Mouse (Mus musculus) liver, embryonic 14.5 days (tissue): ENCODE results near the gene Gm11569. TPM values are rescaled to one million over a fixed set of nuclear protein-coding genes. Genes with fewer than 3 reads are reported as not detected.
"Not testable (repeated sequence)": the region's sequence is repeated elsewhere in the genome, so short reads cannot be mapped to it uniquely, and the experiment has no call there.

Source experiments
- ATAC-seq: fragments of 200-750 bp; cut with Nextera tagmentation; 2 replicates; pipeline ENCODE4 v1.8.0; 2017; ENCODE audit warnings: moderate number of reproducible peaks, mild to moderate bottlenecking, moderate library complexity; ENCODE audit not compliant: insufficient read depth
- DNase-seq, 3 experiments: peaks; one replicate each; pipeline ENCODE4 v3.0.0-alpha.2; 2012 to 2013; ENCODE audit warnings: low read depth in 3 of 3, low spot score in 3 of 3
- H3K27ac ChIP-seq: fragments of 300-500 bp; sonication (generic); 2 replicates; pipeline ENCODE4 v1.5.1; 2014; ENCODE audit warnings: moderate library complexity, mild to moderate bottlenecking, control low read depth, inconsistent platforms
- H3K27me3 ChIP-seq: fragments of 300-500 bp; sonication (generic); 2 replicates; pipeline ENCODE4 v1.6.1; 2014; ENCODE audit warnings: mild to moderate bottlenecking, low read length, moderate library complexity; ENCODE audit not compliant: control insufficient read depth, insufficient read depth
- H3K36me3 ChIP-seq: fragments of 300-500 bp; sonication (generic); replicated peaks from 2 replicates; pipeline ENCODE4 v1.6.1; 2014; ENCODE audit warnings: low read depth; ENCODE audit not compliant: control insufficient read depth, insufficient read depth
- H3K4me1 ChIP-seq, 2 experiments: fragments of 200-500 bp in 1 of 2; fragments of 300-500 bp in 1 of 2; sonication (generic) in 1 of 2; replicated peaks; 2 replicates each; pipeline ENCODE4 v1.6.1; 2012 to 2014; ENCODE audit warnings: antibody characterized with exemption in 1 of 2, inconsistent platforms in 1 of 2, low read length in 1 of 2; ENCODE audit not compliant: control insufficient read depth in 2 of 2, insufficient read depth in 2 of 2
- H3K4me2 ChIP-seq: fragments of 300-500 bp; sonication (generic); 2 replicates; pipeline ENCODE4 v1.6.1; 2014; ENCODE audit warnings: low read depth, mild to moderate bottlenecking, control low read depth, moderate library complexity
- H3K4me3 ChIP-seq, 2 experiments: fragments of 200-500 bp in 1 of 2; fragments of 300-500 bp in 1 of 2; sonication (generic) in 1 of 2; 2 replicates each; pipeline ENCODE4 v1.5.1; 2012 to 2014; ENCODE audit warnings: low read depth in 2 of 2, low read length in 2 of 2, mild to moderate bottlenecking in 2 of 2, control low read depth in 1 of 2, inconsistent platforms in 1 of 2, moderate library complexity in 1 of 2; ENCODE audit not compliant: insufficient read depth in 1 of 2
- H3K9ac ChIP-seq: fragments of 300-500 bp; sonication (generic); replicated peaks from 2 replicates; pipeline ENCODE4 v1.6.1; 2014; ENCODE audit warnings: mild to moderate bottlenecking, control low read depth, moderate library complexity
- H3K9me3 ChIP-seq: fragments of 300-500 bp; sonication (generic); 2 replicates; pipeline ENCODE4 v1.6.1; 2016; ENCODE audit warnings: low read length, mixed read lengths; ENCODE audit not compliant: control insufficient read depth
- CTCF ChIP-seq: IDR thresholded peaks from 2 replicates; pipeline ENCODE4 v1.5.1; 2016; ENCODE audit warnings: antibody characterized with exemption, low read depth, control low read depth
- EP300 ChIP-seq: IDR thresholded peaks from 2 replicates; pipeline ENCODE4 v1.6.1; 2016; ENCODE audit warnings: antibody characterized with exemption, low read depth
- WGBS: fragments of 180-500 bp; shearing (Covaris S2); extraction: QIAGEN DNeasy Blood & Tissue Kit; methylation state at CpG from one replicate; pipeline ENCODE4 v1.1.7; 2014; ENCODE audit not compliant: insufficient replicate concordance; 5-methylcytosine and 5-hydroxymethylcytosine counted together
- polyA plus RNA-seq, 2 experiments: library from polyadenylated mRNA; depleted of rRNA in 1 of 2; stranded (reverse) in 1 of 2; unstranded in 1 of 2; fragments of >200 nt; fragmentation: Nextera tagmentation in 1 of 2; extraction: Ambion mirVana in 1 of 2; gene quantifications; 2 replicates each; pipeline versions ENCODE4 v1.2.1 to v1.2.3; 2012 to 2014

Gm11569 gene
- polyA plus RNA-seq (2012; rRNA removed), result not detected in 2 replicates
- polyA plus RNA-seq (2014; fragmentation: Nextera tagmentation; extraction: Ambion mirVana), result not detected in 2 replicates

GRCm38 (mm10) chr11:99798832-99799231, at the start of gene Gm11569:
Gm11569 (minus strand) TSS chr11:99798932.
- H3K9ac ChIP-seq, DNase-seq, H3K36me3 ChIP-seq, H3K4me3 ChIP-seq, H3K27ac ChIP-seq, H3K4me1 ChIP-seq, H3K27me3 ChIP-seq, H3K4me2 ChIP-seq, H3K9me3 ChIP-seq, ATAC-seq: not testable (repeated sequence)
- no CpG with 5 or more reads among the region's 1 CpGs for WGBS

- no peak for TF ChIP-seq CTCF
- TF ChIP-seq EP300, result no peak
- no peak for ATAC-seq
- no peaks in the 10 kb centered on the region for H3K9me3 ChIP-seq
These were observed 48.0 kb upstream of the Gm11569 start for GRCm38 (mm10) chr11:99846746-99847145.

GRCm38 (mm10) chr11:99842185-99842584, 43.5 kb upstream of the Gm11569 start:
- H3K27me3 ChIP-seq, result no peaks in the 10 kb centered on the region
- H3K27ac ChIP-seq, result no peak overlapping the region
- DNase-seq (no peak), ATAC-seq (no peak)
- H3K36me3 ChIP-seq, result no peaks in the 10 kb centered on the region
- no peaks in the 10 kb centered on the region for H3K4me1 ChIP-seq
- 36% methylated on average over 1 of the region's 1 CpGs for WGBS
- no peak overlapping the region for H3K4me2 ChIP-seq
- H3K9me3 ChIP-seq, result no peaks in the 10 kb centered on the region
- no peak overlapping the region for H3K9ac ChIP-seq
- TF ChIP-seq CTCF (no peak), EP300 (no peak)
- no peak overlapping the region for H3K4me3 ChIP-seq

More at GRCm38 (mm10) chr11:99846746-99847145, 48.0 kb upstream of the Gm11569 start:
- Histone ChIP-seq H3K9ac (no peak overlapping the region), H3K4me1 (no peaks in the 10 kb centered on the region), H3K4me3 (no peak overlapping the region), H3K36me3 (no peaks in the 10 kb centered on the region), H3K27me3 (no peaks in the 10 kb centered on the region), H3K27ac (no peak overlapping the region), H3K4me2 (no peak overlapping the region)
- DNase-seq, result no peak
- WGBS, result 53% methylated on average over 2 of the region's 2 CpGs

- no peak for TF ChIP-seq CTCF
- no peak for TF ChIP-seq EP300
- Histone ChIP-seq H3K9me3 (no peaks in the 10 kb centered on the region), H3K36me3 (no peaks in the 10 kb centered on the region), H3K4me1 (no peaks in the 10 kb centered on the region), H3K27ac (no peak within 1 kb of the TSS), H3K4me3 (no peak within 1 kb of the TSS), H3K27me3 (no peaks in the 10 kb centered on the region), H3K4me2 (no peak within 1 kb of the TSS), H3K9ac (no peak within 1 kb of the TSS)
- ATAC-seq, result no peak
- no peak for DNase-seq
- 54% methylated on average over 1 of the region's 1 CpGs for WGBS
These were observed 39.2 kb upstream of the Gm11569 start, which contains the start of gene 2300003K06Rik for GRCm38 (mm10) chr11:99837966-99838365. 2300003K06Rik (minus strand) TSS chr11:99838066.

GRCm38 (mm10) chr11:99815566-99815965, 16.8 kb upstream of the Gm11569 start, which contains the start of gene Gm11564:
Gm11564 (minus strand) TSS chr11:99815666.
- not testable (repeated sequence) for H3K27me3 ChIP-seq, H3K36me3 ChIP-seq, H3K9me3 ChIP-seq, DNase-seq, H3K4me2 ChIP-seq, H3K9ac ChIP-seq, ATAC-seq, H3K4me3 ChIP-seq, H3K4me1 ChIP-seq, H3K27ac ChIP-seq
- 43% methylated on average over 2 of the region's 2 CpGs for WGBS

- not testable (repeated sequence) for H3K27ac ChIP-seq, H3K4me2 ChIP-seq, H3K27me3 ChIP-seq, H3K9ac ChIP-seq, H3K36me3 ChIP-seq, DNase-seq, ATAC-seq, H3K4me1 ChIP-seq, H3K4me3 ChIP-seq, H3K9me3 ChIP-seq
These were observed 11.1 kb upstream of the Gm11569 start, which contains the start of gene Krtap4-13 for GRCm38 (mm10) chr11:99809792-99810191. Krtap4-13 (minus strand) TSS chr11:99809892.

- not testable (repeated sequence) for H3K4me3 ChIP-seq, H3K27ac ChIP-seq, H3K27me3 ChIP-seq, ATAC-seq, H3K4me2 ChIP-seq, H3K4me1 ChIP-seq, H3K9me3 ChIP-seq, DNase-seq, H3K9ac ChIP-seq, H3K36me3 ChIP-seq
- WGBS, result no CpG with 5 or more reads among the region's 1 CpGs
These were observed 5.6 kb upstream of the Gm11569 start, which contains the start of gene Gm11554 for GRCm38 (mm10) chr11:99804346-99804745. Gm11554 (minus strand) TSS chr11:99804446.
